Mouse (Mus musculus) myocyte (in vitro differentiated cells): ENCODE data around the gene Frs2.

ENCODE experiments used
- CEBPB ChIP-seq: IDR thresholded peaks from 2 replicates; pipeline ENCODE4 v1.6.1; 2011; ENCODE audit warnings: mild to moderate bottlenecking, moderate library complexity; ENCODE audit not compliant: poor library complexity, insufficient read depth, severe bottlenecking
- E2F4 ChIP-seq: IDR thresholded peaks from one replicate; pipeline ENCODE4 v1.6.1; 2011; ENCODE audit warnings: mild to moderate bottlenecking, control low read depth, moderate library complexity; ENCODE audit not compliant: insufficient read depth
- MAX ChIP-seq: IDR thresholded peaks from one replicate; pipeline ENCODE4 v1.6.1; 2011; ENCODE audit warnings: low read depth, mild to moderate bottlenecking, control low read depth
- MYOD1 ChIP-seq, 3 experiments: IDR thresholded peaks; one replicate each; pipeline ENCODE4 v1.6.1; 2011; ENCODE audit warnings: control low read depth in 2 of 3, low read depth in 2 of 3, mild to moderate bottlenecking in 2 of 3, moderate library complexity in 1 of 3; ENCODE audit not compliant: insufficient read length in 2 of 3, control insufficient read depth in 1 of 3
- MYOG ChIP-seq, 3 experiments: IDR thresholded peaks; one replicate each; pipeline ENCODE4 v1.6.1; 2011; ENCODE audit warnings: control low read depth in 2 of 3, low read depth in 2 of 3, mild to moderate bottlenecking in 2 of 3; ENCODE audit not compliant: insufficient read length in 2 of 3, control insufficient read depth in 1 of 3, insufficient read depth in 1 of 3
- POLR2A ChIP-seq: IDR thresholded peaks from one replicate; pipeline ENCODE4 v1.6.1; 2011; ENCODE audit warnings: low read depth, mild to moderate bottlenecking, control low read depth, moderate library complexity; ENCODE audit not compliant: insufficient read length
- POLR2AphosphoS2 ChIP-seq: IDR thresholded peaks from one replicate; pipeline ENCODE4 v1.6.1; 2011; ENCODE audit warnings: low read depth, control low read depth; ENCODE audit not compliant: insufficient read length
- REST ChIP-seq: IDR thresholded peaks from one replicate; pipeline ENCODE4 v1.6.1; 2011; ENCODE audit warnings: mild to moderate bottlenecking, control low read depth, moderate library complexity; ENCODE audit not compliant: insufficient read depth, insufficient read length
- SRF ChIP-seq: IDR thresholded peaks from one replicate; pipeline ENCODE4 v1.6.1; 2011; ENCODE audit warnings: low read depth; ENCODE audit not compliant: control insufficient read depth, insufficient read length
- TCF12 ChIP-seq: IDR thresholded peaks from one replicate; pipeline ENCODE4 v1.6.1; 2011; ENCODE audit warnings: mild to moderate bottlenecking, control low read depth; ENCODE audit not compliant: poor library complexity, insufficient read depth, severe bottlenecking
- TCF3 ChIP-seq: IDR thresholded peaks from one replicate; pipeline ENCODE4 v1.6.1; 2011; ENCODE audit warnings: low read depth, control low read depth; ENCODE audit not compliant: insufficient read length
- USF1 ChIP-seq: IDR thresholded peaks from one replicate; pipeline ENCODE4 v1.6.1; 2011; ENCODE audit warnings: low read depth, mild to moderate bottlenecking, control low read depth, moderate library complexity

GRCm38 (mm10) chr10:117152247-117152646 is 3.9 kb upstream of the Frs2 start:
- TF ChIP-seq POLR2A (no peak), TCF3 (no peak), MYOG (IDR thresholded peaks at IDR 0.05; ENCODE audit: control insufficient read depth in 1 of 3, insufficient read depth in 1 of 3, insufficient read length in 2 of 3, low read depth in 2 of 3) (no peak), MAX (no peak), E2F4 (no peak), USF1 (no peak), POLR2AphosphoS2 (no peak), REST (no peak), CEBPB (peak; percentile 41; the same call in 1 of the 2 replicates), SRF (no peak), TCF12 (no peak), MYOD1 (IDR thresholded peaks at IDR 0.05; ENCODE audit: control insufficient read depth in 1 of 3, insufficient read length in 2 of 3, low read depth in 2 of 3) (no peak)
